Mouse (Mus musculus) layer of hippocampus, postnatal 10 days (tissue): ENCODE measurements around the gene Rnf2. TPM values are rescaled to one million over a fixed set of nuclear protein-coding genes. Genes with fewer than 3 reads are reported as not detected.

Source experiments
- DNase-seq, 2 experiments: peaks; one replicate each; pipeline ENCODE4 v3.0.0; 2021; ENCODE audit warnings: low spot score in 2 of 2
- long read RNA-seq: library from polyadenylated mRNA; stranded (forward); transcript quantifications from one replicate; pipeline ENCODE4 v2.0.0, GENCODE M21; 2023
- total RNA-seq, 2 experiments: library from RNA; stranded (reverse); gene quantifications; 2 replicates each; pipeline ENCODE4 v1.2.3; 2021

Rnf2 gene
- 10 to 100 TPM; 41.7 to 45.2 TPM for total RNA-seq
- long read RNA-seq, transcript Rnf2-201 (7 exons, 3,160 nt): major isoform, 35 of 39 reads
- long read RNA-seq, partial matches to known transcripts: 1 of 39 reads
- long read RNA-seq, other reads (novel, unspliced or antisense): 3 of 39 reads

GRCm38 (mm10) chr1:151500531-151501361 lies at the start of gene Rnf2:
Gene Rnf2, minus strand, starts transcription at chr1:151500955.
- peak; percentile 83 to 91 for DNase-seq

- DNase-seq: no peak
Observed at GRCm38 (mm10) chr1:151549794-151550193, 49.0 kb upstream of the Rnf2 start.

- no peak for DNase-seq
Observed at GRCm38 (mm10) chr1:151548896-151549610, 48.3 kb upstream of the Rnf2 start.

GRCm38 (mm10) chr1:151545571-151545970 lies 44.8 kb upstream of the Rnf2 start:
- DNase-seq: no peak

DNA sequence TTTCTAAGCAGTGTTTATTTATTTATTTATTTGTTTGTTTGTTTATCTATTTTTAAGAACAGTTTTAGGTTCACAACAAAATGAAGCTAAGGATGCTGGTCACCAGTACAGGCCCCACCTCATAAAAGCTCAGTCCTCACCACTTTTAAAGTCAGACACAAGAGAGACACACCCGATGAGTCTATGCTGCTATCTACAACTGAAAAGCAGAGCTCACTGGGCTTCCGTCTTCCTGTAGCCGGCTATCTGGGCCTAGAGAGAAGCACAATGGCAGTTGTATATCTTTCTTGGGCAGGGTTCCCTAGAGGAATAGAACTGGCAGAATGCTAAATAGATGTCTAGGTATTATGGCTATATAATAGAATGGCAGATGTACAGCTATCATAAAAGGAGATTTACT lies 43.8 kb upstream of the Rnf2 start:
- no peak for DNase-seq

- no peak for DNase-seq
Observed at GRCm38 (mm10) chr1:151543796-151544477, 43.2 kb upstream of the Rnf2 start.

GRCm38 (mm10) chr1:151526701-151527100 lies 25.9 kb upstream of the Rnf2 start:
- peak in 1 of 2 experiments; percentile 12 for DNase-seq

- DNase-seq: no peak
Observed at GRCm38 (mm10) chr1:151517571-151518250, 17.0 kb upstream of the Rnf2 start.

GRCm38 (mm10) chr1:151516871-151517270 lies 16.1 kb upstream of the Rnf2 start:
- no peak for DNase-seq

GRCm38 (mm10) chr1:151515733-151516132 lies 15.0 kb upstream of the Rnf2 start:
- DNase-seq: no peak

DNA sequence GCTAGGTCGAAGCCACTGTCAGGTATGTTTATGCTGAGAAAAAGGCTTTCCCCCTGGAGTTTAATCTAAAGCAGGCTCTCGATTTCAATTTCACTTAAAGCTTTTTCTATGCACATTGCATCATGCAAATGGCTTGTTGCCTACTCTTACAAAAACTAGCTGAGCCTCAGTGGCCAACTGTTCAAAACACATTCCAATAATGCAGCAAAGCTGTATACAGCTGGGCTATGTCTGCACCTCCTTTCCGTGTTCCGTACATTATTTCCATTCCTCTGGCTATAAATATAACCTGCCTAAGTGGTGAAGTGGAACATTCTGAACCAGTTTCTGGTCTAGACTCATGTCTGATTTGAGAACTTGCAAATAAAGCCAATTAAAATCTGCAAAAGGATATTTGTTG lies 13.4 kb upstream of the Rnf2 start:
- no peak for DNase-seq

DNA sequence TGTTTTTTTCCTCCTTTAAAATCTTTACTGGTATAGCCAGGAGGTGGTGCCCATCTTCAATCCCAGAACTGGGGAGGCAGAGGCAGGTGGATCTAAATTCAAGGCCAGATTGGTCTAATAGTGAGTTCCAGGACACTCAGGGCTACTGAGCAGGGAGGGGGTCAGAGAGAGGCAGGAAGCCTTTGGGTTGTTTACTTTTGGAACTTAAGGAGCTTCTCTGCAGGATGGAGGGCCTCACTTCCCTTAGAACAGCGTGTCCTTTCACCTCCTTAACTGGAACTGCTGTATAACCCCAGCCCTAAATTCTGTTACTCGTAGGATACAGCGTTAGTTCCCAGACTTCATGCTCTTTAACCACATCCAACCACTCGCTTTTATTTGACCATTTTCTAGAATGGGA lies 10.1 kb upstream of the Rnf2 start:
- DNase-seq: no peak

DNA sequence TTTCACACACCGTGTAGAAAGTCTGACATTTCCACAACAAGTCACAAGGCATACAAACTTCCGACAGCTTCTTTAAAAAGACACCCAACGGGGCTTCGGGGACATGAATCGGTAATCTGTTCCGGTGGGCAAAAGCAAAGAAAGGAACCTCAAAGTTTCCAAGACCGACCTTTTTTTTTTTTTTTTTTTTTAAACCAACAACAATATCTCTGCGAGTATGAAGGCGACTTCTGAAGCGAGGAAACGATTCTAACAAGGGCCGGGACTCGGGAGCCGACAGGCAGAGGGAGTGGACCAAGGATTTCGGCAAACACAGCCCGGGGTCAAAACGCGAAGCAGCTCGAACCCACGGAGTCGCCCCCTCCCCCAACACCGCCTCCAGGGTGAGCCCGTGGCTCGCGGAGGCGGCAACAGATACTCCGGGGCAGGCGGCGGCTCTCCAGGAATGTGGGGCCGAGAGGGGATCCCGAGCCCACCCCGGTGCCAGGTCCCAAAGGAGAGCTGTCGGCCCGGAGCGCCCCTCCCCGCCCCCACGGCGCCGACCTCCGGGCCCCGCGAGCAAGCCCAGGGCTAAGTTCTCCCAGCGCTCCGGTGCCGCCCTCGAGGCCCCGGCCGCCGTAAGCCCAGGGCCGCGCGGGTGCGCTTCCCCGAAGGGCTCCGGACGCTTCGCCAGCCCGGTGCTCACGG lies 797 bp downstream of the Rnf2 start:
- peak; percentile 52 to 67 for DNase-seq

DNA sequence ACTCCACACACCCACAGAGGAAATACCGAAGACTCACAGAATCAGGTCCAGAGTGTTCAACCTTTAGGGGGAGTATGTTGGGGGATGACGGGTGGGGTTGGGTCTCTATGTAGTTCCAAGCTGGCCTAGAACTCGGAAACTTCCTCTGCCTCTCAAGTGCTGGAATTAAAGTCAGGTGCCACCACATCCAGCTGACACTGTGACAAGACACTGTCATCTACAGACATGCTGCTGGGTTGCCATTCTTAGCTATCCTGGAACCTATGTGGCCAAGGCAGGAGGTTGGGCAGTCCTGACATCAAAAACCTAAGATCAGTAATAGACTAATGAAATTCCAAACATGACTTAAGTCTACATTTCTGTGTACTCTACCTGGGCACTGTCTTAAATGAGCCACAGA lies 2.4 kb downstream of the Rnf2 start:
- DNase-seq: no peak

DNA sequence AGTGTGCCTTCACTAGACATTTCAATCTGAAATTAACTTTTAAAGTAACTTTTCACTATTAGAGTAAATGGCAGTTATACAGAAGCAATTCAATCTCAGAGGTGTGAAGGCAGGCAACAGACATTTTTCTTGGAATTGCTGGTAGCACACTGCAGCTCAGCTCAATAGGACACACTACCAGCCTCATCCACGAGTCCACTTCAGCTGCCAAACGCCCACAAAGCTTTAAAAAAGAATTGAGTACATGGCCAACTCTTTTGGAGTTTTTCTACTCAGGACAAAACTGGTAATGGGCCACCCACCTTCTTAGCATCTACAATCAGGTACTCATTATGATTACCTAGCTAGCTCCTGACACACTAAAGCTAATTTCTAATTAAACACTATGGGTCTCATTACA lies 2.8 kb downstream of the Rnf2 start:
- DNase-seq: no peak

DNA sequence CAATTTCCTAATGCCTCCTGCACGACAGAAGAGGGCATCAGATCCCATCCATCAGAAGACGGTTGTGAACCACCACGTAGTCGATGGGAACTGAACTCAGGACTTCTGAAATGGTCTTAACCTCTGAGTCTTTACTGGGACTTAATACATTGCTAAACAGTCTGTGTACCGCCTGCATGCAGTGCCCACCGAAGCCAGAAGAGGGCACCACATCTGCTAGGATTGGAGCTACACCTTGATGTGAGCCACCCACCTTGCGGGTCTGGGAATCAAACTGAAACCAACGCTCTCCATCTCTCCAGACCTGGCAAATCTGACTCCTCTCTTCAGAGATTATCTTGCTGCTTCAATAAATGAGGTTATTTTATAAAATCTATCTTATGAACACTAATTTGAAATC lies 3.7 kb downstream of the Rnf2 start:
- peak; percentile 40 to 44 for DNase-seq

DNA sequence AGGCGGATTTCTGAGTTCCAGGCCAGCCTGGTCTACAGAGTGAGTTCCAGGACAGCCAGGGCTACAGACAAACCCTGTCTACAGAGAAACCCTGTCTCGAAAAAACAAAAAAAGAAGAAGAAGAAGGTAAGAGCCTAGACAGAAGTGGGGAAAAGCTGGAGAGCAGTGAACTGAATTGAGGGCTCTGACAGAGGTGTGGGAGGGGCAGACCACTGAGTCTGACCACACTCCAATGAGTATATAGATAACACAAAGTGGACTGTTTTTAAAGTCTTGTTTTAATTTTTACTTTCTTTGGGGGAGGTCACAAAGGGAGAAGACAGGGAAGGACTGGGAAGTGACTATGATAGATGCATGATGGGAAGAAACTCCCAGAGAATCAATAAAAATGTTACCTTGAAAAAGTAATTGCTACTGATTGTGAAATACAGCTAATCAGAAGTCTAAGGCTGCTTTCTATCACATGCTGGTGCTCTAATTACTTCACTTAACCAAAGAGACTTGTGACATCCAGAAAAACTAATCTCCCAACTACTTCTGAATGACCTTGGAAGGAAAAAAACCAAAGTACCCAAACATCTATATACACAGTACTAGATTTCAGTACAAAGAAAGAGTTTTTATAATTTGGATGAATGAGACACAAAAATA lies 5.0 kb downstream of the Rnf2 start:
- no peak for DNase-seq

DNA sequence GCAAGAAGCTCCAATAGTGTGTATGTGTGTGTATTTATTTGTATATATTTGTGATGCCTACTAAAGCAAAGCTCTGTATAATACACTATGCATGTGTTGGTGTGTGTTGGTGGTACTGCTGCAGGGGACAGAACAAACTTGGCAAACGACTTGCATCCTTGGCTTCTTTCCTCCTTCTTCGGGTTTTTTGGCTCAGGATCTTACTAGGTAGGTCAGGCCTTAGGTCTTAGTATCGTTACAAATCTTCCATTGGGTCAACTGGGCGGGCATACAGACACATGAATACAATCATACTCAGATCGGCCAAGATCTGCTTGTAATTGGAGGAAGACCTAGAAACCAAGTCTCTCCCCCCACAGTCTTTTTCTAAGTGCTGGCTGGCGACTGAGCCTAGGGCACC lies 6.0 kb downstream of the Rnf2 start:
- DNase-seq: no peak

- DNase-seq: no peak
Observed at GRCm38 (mm10) chr1:151493826-151494225, 6.9 kb downstream of the Rnf2 start.

DNA sequence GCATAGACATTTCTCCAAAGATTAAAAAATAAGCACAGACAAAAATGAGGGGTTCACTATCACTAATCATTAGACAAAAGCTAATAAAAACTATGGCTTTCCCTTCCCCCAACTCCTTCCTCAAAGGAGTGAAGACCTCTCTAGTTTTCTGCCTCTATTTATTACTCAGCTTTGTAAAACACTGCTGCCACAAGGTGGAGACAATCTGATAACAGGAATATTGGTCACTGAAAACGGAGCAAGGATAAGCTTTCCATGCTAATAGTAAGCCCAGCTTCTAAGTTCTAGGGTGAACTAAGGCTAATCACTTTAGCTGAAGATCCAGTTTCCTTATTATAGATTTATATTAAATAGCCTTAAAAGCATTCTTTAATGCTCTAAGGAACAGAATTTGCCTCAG lies 8.3 kb downstream of the Rnf2 start:
- DNase-seq: no peak
